Mouse (Mus musculus) kidney, postnatal 14 days (tissue): ENCODE measurements around the gene Tas2r135.
A peak's percentile ranks its signal among the peaks of the same experiment; 100 is the strongest.

Experiments
- DNase-seq: peaks from one replicate; pipeline ENCODE4 v3.0.0; 2022; ENCODE audit warnings: mixed read lengths

Gene Tas2r135

GRCm38 (mm10) chr6:42374701-42375100, 30.5 kb upstream of the Tas2r135 start:
- no peak for DNase-seq

GRCm38 (mm10) chr6:42375131-42375530, 30.1 kb upstream of the Tas2r135 start:
- no peak for DNase-seq

- no peak for DNase-seq
Observed at GRCm38 (mm10) chr6:42376016-42376415, 29.2 kb upstream of the Tas2r135 start.

GRCm38 (mm10) chr6:42376504-42377019, 28.7 kb upstream of the Tas2r135 start:
- DNase-seq: no peak

GRCm38 (mm10) chr6:42377280-42377679, 28.0 kb upstream of the Tas2r135 start:
- DNase-seq: no peak

GRCm38 (mm10) chr6:42379551-42379950, 25.7 kb upstream of the Tas2r135 start:
- no peak for DNase-seq

- DNase-seq: peak; percentile 53
Observed at GRCm38 (mm10) chr6:42380416-42381144, 24.7 kb upstream of the Tas2r135 start.

GRCm38 (mm10) chr6:42381221-42381620, 24.0 kb upstream of the Tas2r135 start:
- no peak for DNase-seq

- peak; percentile 49 for DNase-seq
Observed at GRCm38 (mm10) chr6:42381916-42382381, 23.3 kb upstream of the Tas2r135 start.

- DNase-seq: no peak
Observed at GRCm38 (mm10) chr6:42383360-42383759, 21.9 kb upstream of the Tas2r135 start.

- DNase-seq: no peak
Observed at GRCm38 (mm10) chr6:42385635-42386034, 19.6 kb upstream of the Tas2r135 start.

- no peak for DNase-seq
Observed at GRCm38 (mm10) chr6:42391796-42392330, 13.4 kb upstream of the Tas2r135 start.

GRCm38 (mm10) chr6:42395960-42396809, 9.0 kb upstream of the Tas2r135 start:
- peak; percentile 92 for DNase-seq

- DNase-seq: no peak
Observed at GRCm38 (mm10) chr6:42397041-42397657, 8.1 kb upstream of the Tas2r135 start.

GRCm38 (mm10) chr6:42398285-42398684, 6.9 kb upstream of the Tas2r135 start:
- DNase-seq: no peak

- DNase-seq: no peak
Observed at GRCm38 (mm10) chr6:42398998-42399397, 6.2 kb upstream of the Tas2r135 start.

- DNase-seq: no peak
Observed at GRCm38 (mm10) chr6:42399938-42400337, 5.3 kb upstream of the Tas2r135 start, which contains the start of gene Tas2r143. Gene Tas2r143 (plus strand): TSS chr6:42400238.

- DNase-seq: no peak
Observed at GRCm38 (mm10) chr6:42419443-42419842, 14.2 kb downstream of the Tas2r135 start.

- no peak for DNase-seq
Observed at GRCm38 (mm10) chr6:42421439-42421838, 16.2 kb downstream of the Tas2r135 start.

GRCm38 (mm10) chr6:42424472-42424871, 19.2 kb downstream of the Tas2r135 start:
- DNase-seq: no peak

- no peak for DNase-seq
Observed at GRCm38 (mm10) chr6:42426337-42426736, 21.1 kb downstream of the Tas2r135 start.

GRCm38 (mm10) chr6:42433554-42433953, 28.3 kb downstream of the Tas2r135 start:
- DNase-seq: peak; percentile 4

GRCm38 (mm10) chr6:42434446-42434845, 29.2 kb downstream of the Tas2r135 start, which contains the start of gene Tas2r126:
Gene Tas2r126 (plus strand): TSS chr6:42434535.
- DNase-seq: peak; percentile 5
